Mouse (Mus musculus) stomach, postnatal 0 days (tissue): ENCODE data around the gene Oprm1.

Source experiments
- CTCF ChIP-seq: IDR thresholded peaks from 2 replicates; pipeline ENCODE4 v1.5.1; 2016; ENCODE audit warnings: antibody characterized with exemption, low read depth, mild to moderate bottlenecking, moderate library complexity
- EP300 ChIP-seq: optimal IDR thresholded peaks from 2 replicates; pipeline ENCODE3; 2016; ENCODE audit warnings: antibody characterized with exemption

DNA sequence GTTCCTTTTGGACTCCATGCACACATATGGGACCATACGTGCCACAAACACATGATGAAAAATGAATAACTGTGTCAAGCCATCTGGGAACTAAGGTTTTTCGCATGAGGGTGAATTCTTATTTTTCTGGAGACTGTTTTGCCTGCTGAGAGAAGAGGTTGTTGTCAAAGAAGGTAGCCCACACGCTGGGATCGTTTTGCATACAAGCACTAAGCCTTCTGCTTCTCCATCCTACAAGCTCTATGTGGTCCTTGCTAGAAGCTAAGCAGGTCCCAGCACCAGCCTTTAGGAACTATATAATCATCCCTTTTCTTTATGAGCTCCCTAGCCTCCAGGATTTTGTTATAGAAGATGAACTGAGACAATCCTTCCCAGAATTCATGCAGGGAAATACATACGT lies 200.5 kb downstream of the Oprm1 start:
- TF ChIP-seq CTCF (no peak), EP300 (no peak)
